27 mouse cellular contexts compared by ENCODE assay signal in the genomic region with DNA sequence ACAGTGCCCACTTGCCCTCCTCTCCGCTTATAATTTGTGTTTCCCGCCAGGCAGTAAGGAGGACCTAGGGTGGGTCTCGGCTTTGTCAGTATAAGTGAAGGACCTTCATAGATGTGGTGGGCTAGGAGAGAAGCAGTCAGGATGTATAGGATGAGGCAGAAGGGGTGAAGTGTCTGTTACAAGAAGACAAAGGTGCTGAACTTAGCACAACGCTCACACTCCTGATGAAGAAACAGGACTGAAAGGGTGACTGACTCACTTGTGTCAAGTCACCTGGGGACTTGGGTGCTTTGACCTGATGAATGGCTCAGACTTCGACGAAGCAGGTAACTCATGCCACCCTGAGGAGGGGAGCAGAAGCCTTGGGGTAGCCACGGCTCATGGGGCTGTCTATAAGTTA.
"Had no signal": no experiment of that assay in that cellular context is flagged by ENCODE, and none has a peak within 500 bp of the region (broad histone marks: within the 10 kb centered on the region; RNA-seq: fewer than 3 reads in every experiment).

No protein-coding gene starts in this region.

- H3K27me3 ChIP-seq: limb, embryonic 12.5 days; limb, embryonic 13.5 days; limb, embryonic 15.5 days; liver, embryonic 12.5 days; liver, embryonic 13.5 days; liver, embryonic 15.5 days; lung, embryonic 15.5 days; megakaryocyte, embryonic 14.5 days; midbrain, embryonic 12.5 days; midbrain, embryonic 13.5 days; midbrain, embryonic 15.5 days had no signal

- H3K36me3 ChIP-seq: limb, embryonic 12.5 days; limb, embryonic 13.5 days; limb, embryonic 15.5 days; liver, embryonic 12.5 days; liver, embryonic 13.5 days; liver, embryonic 15.5 days; lung, embryonic 15.5 days; midbrain, embryonic 10.5 days; midbrain, embryonic 12.5 days; midbrain, embryonic 13.5 days; midbrain, embryonic 15.5 days had no signal

- ATAC-seq: liver, embryonic 12.5 days; liver, postnatal 0 days; midbrain, embryonic 13.5 days; midbrain, embryonic 15.5 days; midbrain, embryonic 16.5 days had no signal

- H3K27ac ChIP-seq: limb, embryonic 10.5 days; limb, embryonic 12.5 days; limb, embryonic 13.5 days; limb, embryonic 15.5 days; liver, embryonic 12.5 days; liver, embryonic 13.5 days; liver, embryonic 14.5 days; liver, embryonic 15.5 days; macrophage; midbrain, embryonic 10.5 days; midbrain, embryonic 12.5 days had no signal

- H3K9me3 ChIP-seq: limb, embryonic 10.5 days; limb, embryonic 12.5 days; limb, embryonic 13.5 days; limb, embryonic 15.5 days; liver, embryonic 12.5 days; liver, embryonic 13.5 days; liver, embryonic 15.5 days; lung, embryonic 15.5 days; megakaryocyte, embryonic 14.5 days; midbrain, embryonic 10.5 days; midbrain, embryonic 12.5 days; midbrain, embryonic 13.5 days; midbrain, embryonic 15.5 days had no signal

- H3K4me3 ChIP-seq: left cerebral cortex, adult 2 months; limb, embryonic 10.5 days; limb, embryonic 12.5 days; limb, embryonic 13.5 days; limb, embryonic 15.5 days; liver, embryonic 12.5 days; liver, embryonic 13.5 days; liver, embryonic 15.5 days; lung, embryonic 15.5 days; megakaryocyte, embryonic 14.5 days; midbrain, embryonic 10.5 days; midbrain, embryonic 12.5 days; midbrain, embryonic 13.5 days; myocyte had no signal

- DNase-seq: left cerebral cortex, postnatal 4 days; liver; liver, embryonic 13.5 days; liver, postnatal 0 days; lung, adult 18-20 months; lung, adult 2 months; lung, embryonic 14.5 days; midbrain, embryonic 14.5 days had no signal

- H3K9ac ChIP-seq: limb, embryonic 12.5 days; limb, embryonic 13.5 days; limb, embryonic 15.5 days; liver, embryonic 14.5 days; liver, embryonic 15.5 days; liver, postnatal 0 days; lung, embryonic 14.5 days; lung, embryonic 15.5 days; midbrain, embryonic 12.5 days; midbrain, embryonic 13.5 days; midbrain, embryonic 15.5 days had no signal

- H3K4me2 ChIP-seq: limb, embryonic 12.5 days; limb, embryonic 15.5 days; liver, embryonic 11.5 days; liver, embryonic 13.5 days; liver, embryonic 15.5 days; lung, embryonic 14.5 days; lung, embryonic 15.5 days; midbrain, embryonic 11.5 days; midbrain, embryonic 12.5 days; midbrain, embryonic 13.5 days; midbrain, embryonic 15.5 days had no signal
